Mouse (Mus musculus) heart, adult 2 months (tissue): ENCODE results near the gene Maml2. TPM values are rescaled to one million over a fixed set of nuclear protein-coding genes. Genes with fewer than 3 reads are reported as not detected.

Experiments used
- DNase-seq, 2 experiments: peaks; one replicate each; pipeline ENCODE4 v3.0.0; 2021
- H3K27ac ChIP-seq: fragments of 200-600 bp; 2 replicates; pipeline ENCODE4 v1.8.1; 2022
- H3K27me3 ChIP-seq: fragments of 200-500 bp; 2 replicates; pipeline ENCODE4 v1.6.1; 2012; ENCODE audit warnings: mild to moderate bottlenecking, low read length, inconsistent platforms, mixed read lengths; ENCODE audit not compliant: control insufficient read depth, insufficient read depth
- H3K36me3 ChIP-seq: fragments of 200-500 bp; 2 replicates; pipeline ENCODE4 v1.6.1; 2012; ENCODE audit warnings: low read length, inconsistent platforms; ENCODE audit not compliant: control insufficient read depth, insufficient read depth
- H3K4me1 ChIP-seq: fragments of 200-500 bp; 2 replicates; pipeline ENCODE4 v1.6.1; 2011; ENCODE audit warnings: low read length; ENCODE audit not compliant: control insufficient read depth, insufficient read depth
- H3K4me3 ChIP-seq: fragments of 200-600 bp; 2 replicates; pipeline ENCODE4 v1.8.1; 2022
- H3K79me2 ChIP-seq: fragments of 200-500 bp; replicated peaks from 2 replicates; pipeline ENCODE4 v1.6.1; 2012; ENCODE audit warnings: mild to moderate bottlenecking, inconsistent platforms, low read length, moderate library complexity, mixed read lengths; ENCODE audit not compliant: control insufficient read depth, insufficient read depth
- H3K9ac ChIP-seq: fragments of 200-500 bp; 2 replicates; pipeline ENCODE4 v1.6.1; 2012; ENCODE audit warnings: low read depth, mild to moderate bottlenecking, control low read depth, inconsistent platforms, low read length, mixed read lengths
- CTCF ChIP-seq: fragments of 200-600 bp; IDR thresholded peaks from 2 replicates; pipeline ENCODE4 v1.8.1; 2022; ENCODE audit warnings: antibody characterized with exemption, mild to moderate bottlenecking, moderate library complexity
- EP300 ChIP-seq: fragments of 200-500 bp; IDR thresholded peaks from 2 replicates; pipeline ENCODE4 v1.6.1; 2011; ENCODE audit warnings: low read depth, low read length, control low read depth; ENCODE audit not compliant: insufficient read depth
- POLR2A ChIP-seq: fragments of 200-500 bp; IDR thresholded peaks from 2 replicates; pipeline ENCODE4 v1.6.1; 2011; ENCODE audit warnings: mild to moderate bottlenecking, low read depth, low read length, control low read depth; ENCODE audit not compliant: insufficient read depth
- WGBS: fragments of 180-500 bp; shearing (Covaris S2); methylation state at CpG from one replicate; pipeline ENCODE4 v1.1.7; 2018; 5-methylcytosine and 5-hydroxymethylcytosine counted together
- intact Hi-C: fragments of 180-260 bp; cut with DNase I; formaldehyde crosslinking; loops from one replicate; pipeline ENCODE4 v1.15.1; 2025
- polyA plus RNA-seq: library from polyadenylated mRNA; depleted of rRNA; stranded (reverse); fragments of >200 nt; gene quantifications from 2 replicates; pipeline ENCODE4 v1.2.3, GENCODE M21; 2012
- total RNA-seq, 2 experiments: library from RNA; stranded (reverse); gene quantifications; 2 replicates each; pipeline ENCODE4 v1.2.3; 2021

Gene Maml2
- total and polyA plus RNA-seq, 3 experiments = 4.8 to 6.5 (median 5.7) TPM

DNA sequence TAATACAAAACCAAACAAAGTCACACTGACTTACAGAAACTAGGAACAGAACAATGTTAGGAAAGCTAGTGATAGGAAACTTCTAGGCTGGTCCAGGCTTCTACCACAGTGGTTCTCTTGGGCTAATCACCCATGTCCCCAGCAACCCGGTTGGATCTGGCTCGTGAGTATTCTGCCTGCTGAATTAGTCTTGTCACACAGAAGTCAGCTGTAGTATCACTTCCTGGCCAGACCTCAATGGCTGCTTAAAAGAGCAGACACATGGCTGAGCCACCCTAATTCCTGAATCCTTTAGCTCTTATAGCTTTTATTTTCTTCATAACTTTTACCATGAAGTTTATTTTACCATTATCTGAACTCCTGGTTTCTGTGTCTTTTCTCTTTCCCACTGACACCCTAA is 13.3 kb downstream of the Maml2 start:
- peaks cover 15% of the 10 kb centered on the region for H3K4me1 ChIP-seq
- no peak overlapping the region for H3K9ac ChIP-seq
- H3K27me3 ChIP-seq = no peaks in the 10 kb centered on the region
- TF ChIP-seq POLR2A = no peak
- no peak for TF ChIP-seq EP300
- TF ChIP-seq CTCF = no peak
- DNase-seq = no peak
- H3K36me3 ChIP-seq = peaks cover 8% of the 10 kb centered on the region
- intact Hi-C loops = no loop called here
- H3K27ac ChIP-seq = no peak overlapping the region
- 6% methylated on average over 2 of the region's 2 CpGs for WGBS
- H3K79me2 ChIP-seq = peaks cover 4% of the 10 kb centered on the region
- H3K4me3 ChIP-seq = no peak overlapping the region

DNA sequence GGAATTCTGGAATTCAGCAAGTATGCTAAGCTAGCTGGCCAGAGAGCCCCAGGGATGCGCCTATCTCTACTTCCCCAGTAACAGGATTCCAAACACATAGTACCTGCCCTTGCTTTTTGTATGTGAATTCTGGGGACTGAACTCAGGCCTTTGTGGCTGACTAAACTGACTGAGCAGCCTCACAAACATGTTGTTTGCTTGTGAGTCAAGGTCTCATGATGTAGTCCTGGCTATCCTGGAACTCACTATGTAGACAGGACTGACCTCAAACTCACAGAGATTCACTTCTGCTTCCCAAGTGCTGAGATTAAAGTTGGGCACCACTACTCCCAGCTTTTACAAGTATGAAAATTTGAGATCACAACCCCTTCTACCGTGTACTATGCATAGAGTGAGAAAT is 16.2 kb downstream of the Maml2 start:
- TF ChIP-seq POLR2A (no peak), EP300 (no peak), CTCF (no peak)
- DNase-seq = no peak
- intact Hi-C loops = no loop called here
- peaks cover 15% of the 10 kb centered on the region for H3K4me1 ChIP-seq
- no peak overlapping the region for H3K27ac ChIP-seq
- no peak overlapping the region for H3K4me3 ChIP-seq
- no peak overlapping the region for H3K9ac ChIP-seq
- H3K27me3 ChIP-seq = no peaks in the 10 kb centered on the region
- 93% methylated on average over 2 of the region's 2 CpGs for WGBS
- peaks cover 5% of the 10 kb centered on the region for H3K79me2 ChIP-seq
- H3K36me3 ChIP-seq = peaks cover 5% of the 10 kb centered on the region

DNA sequence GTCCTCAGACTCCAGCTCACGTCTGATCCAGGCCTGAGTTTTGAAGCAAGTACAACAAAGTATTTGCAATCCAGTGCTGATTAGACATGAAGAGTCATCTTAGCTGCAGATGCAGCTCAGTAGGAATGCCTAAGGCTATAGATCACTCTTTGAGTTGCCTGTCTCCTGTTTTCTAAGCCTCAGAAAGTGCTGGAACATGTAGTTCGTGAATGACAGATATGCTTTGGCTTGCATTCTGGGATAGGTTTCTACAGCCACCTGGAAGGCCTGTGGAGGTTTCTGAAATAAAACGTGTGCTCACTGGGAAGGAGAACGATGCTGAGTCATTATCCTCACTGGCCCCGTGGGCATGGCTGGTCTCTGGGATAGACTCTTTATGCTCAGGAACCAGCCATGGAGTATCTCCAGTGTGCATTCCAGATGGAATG is 16.8 kb downstream of the Maml2 start:
- intact Hi-C loops = no loop called here

DNA sequence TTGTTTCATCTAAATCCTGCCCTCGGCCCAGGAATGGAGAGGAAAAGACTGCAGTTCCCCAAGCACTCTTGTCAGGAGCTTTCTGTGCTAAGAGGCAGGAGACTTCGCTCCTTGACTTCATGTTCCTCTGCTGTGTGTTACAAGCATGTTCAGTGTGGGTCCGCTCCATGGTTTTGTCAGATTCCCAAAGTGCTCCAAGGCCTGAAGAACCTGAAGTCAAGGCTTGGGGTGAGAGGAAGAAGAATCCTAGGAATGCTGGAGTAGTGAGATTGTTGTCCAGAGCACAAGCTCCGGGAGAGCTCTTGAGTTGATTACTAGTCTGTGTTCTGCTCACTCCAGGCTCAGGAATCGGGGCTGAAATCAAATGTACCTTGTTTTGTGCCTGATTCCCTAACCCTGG is 17.6 kb downstream of the Maml2 start:
- intact Hi-C loops = no loop called here
- no peak for DNase-seq
- 56% methylated on average over 5 of the region's 5 CpGs for WGBS
- no peak overlapping the region for H3K9ac ChIP-seq
- TF ChIP-seq CTCF (no peak), POLR2A (no peak), EP300 (no peak)
- H3K79me2 ChIP-seq = peaks cover 3% of the 10 kb centered on the region; the same call in 1 of the 2 replicates
- no peak overlapping the region for H3K4me3 ChIP-seq
- H3K27me3 ChIP-seq = no peaks in the 10 kb centered on the region
- H3K36me3 ChIP-seq = peaks cover 4% of the 10 kb centered on the region
- peak overlapping the region; percentile 6; the same call in 1 of the 2 replicates for H3K27ac ChIP-seq
- peaks cover 14% of the 10 kb centered on the region for H3K4me1 ChIP-seq

More for the DNA sequence above, 16.8 kb downstream of the Maml2 start:
- Histone ChIP-seq H3K27ac (no peak overlapping the region), H3K4me1 (peaks cover 15% of the 10 kb centered on the region), H3K4me3 (no peak overlapping the region), H3K27me3 (no peaks in the 10 kb centered on the region), H3K79me2 (peaks cover 5% of the 10 kb centered on the region), H3K36me3 (peaks cover 5% of the 10 kb centered on the region), H3K9ac (no peak overlapping the region)
- TF ChIP-seq POLR2A = no peak
- no peak for TF ChIP-seq CTCF
- no peak for TF ChIP-seq EP300
- WGBS = 57% methylated on average over 5 of the region's 5 CpGs
- no peak for DNase-seq

DNA sequence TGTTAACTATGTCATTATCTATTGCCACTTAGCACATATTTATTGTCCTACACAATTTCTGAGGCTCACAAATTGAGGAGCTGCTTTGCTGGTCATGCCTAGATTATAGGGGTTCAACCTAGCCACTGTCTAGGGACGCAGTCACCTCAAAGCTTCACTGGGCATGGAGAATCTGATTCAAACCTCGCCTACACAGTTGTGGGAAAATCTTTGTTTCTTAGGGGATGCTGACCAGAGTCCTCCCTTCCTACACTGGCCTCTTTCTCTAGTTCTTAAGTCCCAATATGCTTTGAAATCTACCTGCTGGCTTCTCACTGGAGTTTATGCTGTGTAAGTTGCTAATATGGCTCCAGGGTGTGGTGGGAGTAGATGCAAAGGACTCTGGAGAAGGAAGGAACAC is 21.8 kb downstream of the Maml2 start:
- WGBS = 95% methylated on average over 2 of the region's 2 CpGs
- no peaks in the 10 kb centered on the region for H3K27me3 ChIP-seq
- DNase-seq = no peak
- peaks cover 19% of the 10 kb centered on the region for H3K4me1 ChIP-seq
- H3K79me2 ChIP-seq = peaks cover 2% of the 10 kb centered on the region
- H3K4me3 ChIP-seq = no peak overlapping the region
- intact Hi-C loops = no loop called here
- TF ChIP-seq POLR2A = no peak
- no peak for TF ChIP-seq CTCF
- TF ChIP-seq EP300 = no peak
- H3K27ac ChIP-seq = no peak overlapping the region
- peaks cover 11% of the 10 kb centered on the region for H3K36me3 ChIP-seq
- H3K9ac ChIP-seq = no peak overlapping the region

DNA sequence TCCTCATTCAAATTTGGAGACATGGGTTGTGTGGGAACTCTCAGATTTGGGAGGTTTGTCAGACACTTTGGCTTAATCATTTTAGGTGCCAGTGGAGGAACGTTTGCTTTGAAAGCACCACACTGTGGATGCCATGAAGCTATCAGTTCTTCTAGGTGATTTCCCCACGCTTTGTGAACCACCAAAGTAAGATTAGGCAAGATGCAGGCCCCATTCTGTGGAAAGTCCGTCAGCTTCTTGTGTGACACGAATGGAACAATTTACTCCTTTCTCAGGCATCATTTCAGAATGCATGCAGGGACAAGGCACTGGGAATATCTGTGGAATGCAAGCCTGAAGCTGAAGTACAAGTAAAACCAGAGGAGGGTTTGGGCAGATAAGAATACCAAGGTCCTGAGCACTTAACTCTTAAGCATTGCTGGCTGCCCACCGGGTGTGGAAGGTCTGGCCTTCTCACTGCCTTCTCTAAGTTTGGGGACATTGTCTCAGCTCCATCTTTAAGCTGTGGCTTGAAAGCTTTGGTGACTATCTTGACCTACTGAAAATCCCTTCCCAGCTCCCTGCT is 23.1 kb downstream of the Maml2 start:
- no peak for TF ChIP-seq CTCF
- no peak for TF ChIP-seq POLR2A
- no peak for TF ChIP-seq EP300
- no peak overlapping the region for H3K4me3 ChIP-seq
- H3K36me3 ChIP-seq = peaks cover 9% of the 10 kb centered on the region
- DNase-seq = no peak
- peaks cover 15% of the 10 kb centered on the region for H3K4me1 ChIP-seq
- H3K79me2 ChIP-seq = peaks cover 2% of the 10 kb centered on the region
- H3K9ac ChIP-seq = no peak overlapping the region
- no peaks in the 10 kb centered on the region for H3K27me3 ChIP-seq
- no peak overlapping the region for H3K27ac ChIP-seq
- intact Hi-C loops = no loop called here
- 65% methylated on average over 5 of the region's 5 CpGs for WGBS
